Mouse (Mus musculus): ENCODE measurements around the gene Fdxr. TPM values are rescaled to one million over a fixed set of nuclear protein-coding genes. Genes with fewer than 3 reads are reported as not detected.

Fdxr gene
- polyA plus RNA-seq, 1 experiment from 2014 or later: 25.7 TPM

DNA sequence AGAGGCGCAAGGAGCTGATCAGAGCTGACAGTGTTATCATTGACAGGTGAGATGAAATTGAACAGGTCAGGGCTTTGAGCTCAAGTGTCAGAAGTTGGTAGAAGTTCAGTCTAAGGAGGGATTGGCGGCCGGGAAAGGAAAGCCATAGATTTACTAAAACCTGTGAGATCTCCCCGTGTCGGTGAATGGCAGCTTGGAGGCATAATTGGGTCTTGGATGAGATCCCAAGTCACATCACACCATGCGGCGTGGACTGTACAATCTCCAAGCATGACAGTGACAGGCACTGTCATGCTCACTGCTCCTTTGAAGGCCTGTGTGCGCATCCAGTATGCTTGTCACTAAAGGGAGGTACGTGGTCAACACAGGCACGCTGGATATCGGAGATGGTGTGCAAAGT lies 13.9 kb downstream of the Fdxr start:
- ATAC-seq (replicated peaks; ENCODE audit: low FRiP score): no peak
- WGBS: 74% methylated on average over 11 of the region's 11 CpGs

DNA sequence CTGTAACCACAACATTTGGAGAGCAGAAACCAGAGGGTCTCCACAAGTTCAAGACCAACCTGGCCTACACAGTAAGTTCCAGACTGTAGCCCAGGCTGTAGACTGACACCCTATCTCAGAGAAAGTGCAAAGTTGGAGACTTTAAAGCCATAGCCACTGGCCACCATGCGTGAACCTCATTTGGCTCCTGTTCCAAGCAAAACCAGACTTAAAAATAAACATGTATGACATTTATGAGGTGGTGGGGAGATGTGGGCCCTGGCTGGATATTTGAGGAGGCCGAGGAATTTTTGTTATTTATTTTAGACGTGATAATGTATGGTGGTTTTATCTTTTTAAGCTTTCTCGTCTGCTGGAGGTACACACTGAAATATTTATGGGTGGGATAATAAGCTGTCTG lies 17.7 kb downstream of the Fdxr start:
- Histone ChIP-seq H3K36me3 (ENCODE audit: control insufficient read depth, insufficient read depth, low read length) (no peaks in the 10 kb centered on the region), H3K9ac (ENCODE audit: low read depth, low read length) (no peak overlapping the region), H3K4me3 (ENCODE audit: low read depth, low read length) (no peak overlapping the region), H3K4me2 (no peak overlapping the region), H3K9me3 (ENCODE audit: control insufficient read depth, low read length) (no peaks in the 10 kb centered on the region), H3K27ac (ENCODE audit: low read depth, low read length) (no peak overlapping the region), H3K27me3 (replicated peaks; ENCODE audit: control insufficient read depth, insufficient read depth, low read length) (peaks cover 91% of the 10 kb centered on the region), H3K4me1 (replicated peaks; ENCODE audit: control insufficient read depth, insufficient read depth, low read length) (peaks cover 7% of the 10 kb centered on the region)
- 53% methylated on average over 4 of the region's 4 CpGs for WGBS
- DNase-seq (ENCODE audit: low spot score): no peak
- no peak for ATAC-seq (replicated peaks; ENCODE audit: low FRiP score)

More for the DNA sequence above, 13.9 kb downstream of the Fdxr start:
- H3K27me3 ChIP-seq (replicated peaks; ENCODE audit: control insufficient read depth, insufficient read depth, low read length): peaks cover 96% of the 10 kb centered on the region
- no peaks in the 10 kb centered on the region for H3K9me3 ChIP-seq (ENCODE audit: control insufficient read depth, low read length)
- no peak overlapping the region for H3K27ac ChIP-seq (ENCODE audit: low read depth, low read length)
- H3K4me3 ChIP-seq (ENCODE audit: low read depth, low read length): no peak overlapping the region
- H3K36me3 ChIP-seq (ENCODE audit: control insufficient read depth, insufficient read depth, low read length): no peaks in the 10 kb centered on the region
- peaks cover 6% of the 10 kb centered on the region for H3K4me1 ChIP-seq (replicated peaks; ENCODE audit: control insufficient read depth, insufficient read depth, low read length)
- no peak for DNase-seq (ENCODE audit: low spot score)
- H3K9ac ChIP-seq (ENCODE audit: low read depth, low read length): no peak overlapping the region
- no peak overlapping the region for H3K4me2 ChIP-seq

DNA sequence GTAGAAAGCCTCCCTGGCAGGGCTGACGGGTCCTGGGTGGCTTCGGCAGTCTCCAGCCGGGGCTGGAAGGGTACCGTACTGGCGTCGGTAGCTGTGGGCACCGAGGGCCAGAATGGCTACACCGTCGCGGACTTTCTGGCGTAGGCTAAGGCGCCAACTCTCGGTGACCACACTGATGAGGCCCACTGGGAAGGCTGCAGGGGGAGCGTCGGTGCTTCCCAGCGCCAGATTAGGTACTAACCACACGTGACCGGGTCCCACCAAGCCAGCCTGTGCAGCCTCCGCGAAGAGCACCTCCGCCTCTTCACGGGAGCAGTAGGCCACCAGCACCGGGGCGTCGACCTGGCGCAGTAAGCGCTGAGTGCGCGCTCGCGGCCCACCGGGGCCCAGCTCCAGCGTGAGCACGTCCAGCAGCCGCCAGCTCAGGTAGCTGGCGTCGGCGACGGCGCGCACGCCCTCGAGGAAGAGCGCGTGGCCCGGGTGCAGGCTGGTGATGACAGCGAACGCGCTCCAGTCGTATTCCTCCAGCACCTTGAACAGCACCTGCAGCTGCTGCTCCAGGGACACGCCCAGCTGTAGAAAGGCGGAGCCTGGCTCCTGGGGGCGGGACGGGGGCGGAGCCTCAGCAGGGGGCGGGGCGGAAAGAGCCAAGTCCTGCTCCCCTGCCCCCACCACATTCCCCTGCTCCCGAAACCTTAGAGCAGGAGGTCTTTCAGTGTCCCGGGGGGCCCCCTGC lies 18.9 kb downstream of the Fdxr start:
- 17% methylated on average over 59 of the region's 59 CpGs for WGBS
- Histone ChIP-seq H3K4me2 (peak overlapping the region; percentile 45; the same call in 1 of the 2 replicates), H3K4me1 (replicated peaks; ENCODE audit: control insufficient read depth, insufficient read depth, low read length) (peaks cover 7% of the 10 kb centered on the region), H3K4me3 (ENCODE audit: low read depth, low read length) (no peak overlapping the region; the same call in 1 of the 2 replicates), H3K9me3 (ENCODE audit: control insufficient read depth, low read length) (no peaks in the 10 kb centered on the region), H3K27ac (ENCODE audit: low read depth, low read length) (no peak overlapping the region), H3K36me3 (ENCODE audit: control insufficient read depth, insufficient read depth, low read length) (no peaks in the 10 kb centered on the region), H3K9ac (ENCODE audit: low read depth, low read length) (no peak overlapping the region), H3K27me3 (replicated peaks; ENCODE audit: control insufficient read depth, insufficient read depth, low read length) (peaks cover 94% of the 10 kb centered on the region)
- no peak; the same call in 1 of the 2 replicates for ATAC-seq (replicated peaks; ENCODE audit: low FRiP score)
- DNase-seq (ENCODE audit: low spot score): no peak

DNA sequence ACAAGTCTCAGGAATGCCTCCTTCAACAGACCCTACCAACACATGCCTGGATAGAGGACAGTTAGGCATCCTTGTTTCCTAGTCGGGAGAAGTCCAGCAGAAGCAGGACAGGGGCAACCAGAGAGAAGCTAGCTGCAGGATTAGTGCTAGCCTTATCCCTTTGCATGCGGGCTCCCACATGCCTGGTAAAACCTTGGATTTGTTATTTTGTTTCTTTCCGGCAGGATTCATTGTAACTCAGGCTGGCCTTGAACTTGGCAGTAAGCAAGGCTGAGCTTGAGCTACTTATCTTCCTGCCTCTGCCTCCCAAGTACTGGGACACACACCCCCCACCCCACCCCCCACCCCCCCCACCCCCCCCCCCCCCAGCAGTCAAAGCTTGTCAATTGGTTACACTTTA lies 25.6 kb downstream of the Fdxr start:
- Histone ChIP-seq H3K9me3 (ENCODE audit: control insufficient read depth, low read length) (no peaks in the 10 kb centered on the region), H3K4me3 (ENCODE audit: low read depth, low read length) (no peak overlapping the region), H3K36me3 (ENCODE audit: control insufficient read depth, insufficient read depth, low read length) (no peaks in the 10 kb centered on the region), H3K27me3 (replicated peaks; ENCODE audit: control insufficient read depth, insufficient read depth, low read length) (peaks cover 91% of the 10 kb centered on the region), H3K9ac (ENCODE audit: low read depth, low read length) (no peak overlapping the region), H3K4me1 (replicated peaks; ENCODE audit: control insufficient read depth, insufficient read depth, low read length) (peaks cover 12% of the 10 kb centered on the region), H3K4me2 (no peak overlapping the region), H3K27ac (ENCODE audit: low read depth, low read length) (no peak overlapping the region)
- no peak for ATAC-seq (replicated peaks; ENCODE audit: low FRiP score)
- DNase-seq (ENCODE audit: low spot score): no peak
- WGBS: 54% methylated on average over 3 of the region's 3 CpGs

DNA sequence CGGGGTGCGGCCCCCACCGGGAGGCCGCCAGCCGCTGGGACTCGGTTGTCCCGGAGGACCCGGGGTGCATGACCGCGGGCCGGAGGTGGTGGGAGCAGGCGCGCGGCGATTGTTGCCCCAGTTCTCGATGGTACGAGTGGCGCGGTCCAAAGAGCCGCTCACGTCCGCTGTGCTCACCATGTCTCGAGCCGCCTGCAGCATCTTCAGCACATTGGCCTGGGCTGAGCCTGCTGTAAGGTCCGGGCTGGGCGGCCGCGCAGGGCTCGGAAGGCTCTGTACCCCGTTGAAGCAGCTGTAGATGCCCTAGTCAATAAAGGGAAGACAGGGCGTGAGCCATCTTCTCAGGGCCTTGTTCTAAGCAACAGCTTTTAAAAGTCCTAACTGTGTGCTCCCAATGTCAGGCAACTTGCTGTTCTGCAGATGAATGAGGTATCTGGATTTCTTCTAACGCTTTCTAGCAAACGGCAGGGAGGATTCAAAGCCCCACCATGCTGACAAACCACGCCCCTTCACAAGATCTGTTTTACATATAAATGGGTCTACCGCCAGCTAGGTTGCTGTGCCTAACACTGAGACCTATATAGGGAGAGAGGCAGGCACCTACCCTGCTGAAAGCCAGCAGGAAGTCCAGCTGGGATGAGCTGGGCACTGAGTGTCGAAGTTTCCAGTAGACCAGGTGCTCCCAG lies 26.3 kb downstream of the Fdxr start:
- Histone ChIP-seq H3K4me3 (ENCODE audit: low read depth, low read length) (peak overlapping the region; percentile 46), H3K27ac (ENCODE audit: low read depth, low read length) (no peak overlapping the region), H3K4me2 (peak overlapping the region; percentile 67), H3K9ac (ENCODE audit: low read depth, low read length) (no peak overlapping the region), H3K4me1 (replicated peaks; ENCODE audit: control insufficient read depth, insufficient read depth, low read length) (peaks cover 12% of the 10 kb centered on the region), H3K9me3 (ENCODE audit: control insufficient read depth, low read length) (no peaks in the 10 kb centered on the region), H3K36me3 (ENCODE audit: control insufficient read depth, insufficient read depth, low read length) (no peaks in the 10 kb centered on the region), H3K27me3 (replicated peaks; ENCODE audit: control insufficient read depth, insufficient read depth, low read length) (peaks cover 88% of the 10 kb centered on the region)
- 4% methylated on average over 31 of the region's 36 CpGs for WGBS
- ATAC-seq (replicated peaks; ENCODE audit: low FRiP score) (no peak), DNase-seq (ENCODE audit: low spot score) (no peak)

DNA sequence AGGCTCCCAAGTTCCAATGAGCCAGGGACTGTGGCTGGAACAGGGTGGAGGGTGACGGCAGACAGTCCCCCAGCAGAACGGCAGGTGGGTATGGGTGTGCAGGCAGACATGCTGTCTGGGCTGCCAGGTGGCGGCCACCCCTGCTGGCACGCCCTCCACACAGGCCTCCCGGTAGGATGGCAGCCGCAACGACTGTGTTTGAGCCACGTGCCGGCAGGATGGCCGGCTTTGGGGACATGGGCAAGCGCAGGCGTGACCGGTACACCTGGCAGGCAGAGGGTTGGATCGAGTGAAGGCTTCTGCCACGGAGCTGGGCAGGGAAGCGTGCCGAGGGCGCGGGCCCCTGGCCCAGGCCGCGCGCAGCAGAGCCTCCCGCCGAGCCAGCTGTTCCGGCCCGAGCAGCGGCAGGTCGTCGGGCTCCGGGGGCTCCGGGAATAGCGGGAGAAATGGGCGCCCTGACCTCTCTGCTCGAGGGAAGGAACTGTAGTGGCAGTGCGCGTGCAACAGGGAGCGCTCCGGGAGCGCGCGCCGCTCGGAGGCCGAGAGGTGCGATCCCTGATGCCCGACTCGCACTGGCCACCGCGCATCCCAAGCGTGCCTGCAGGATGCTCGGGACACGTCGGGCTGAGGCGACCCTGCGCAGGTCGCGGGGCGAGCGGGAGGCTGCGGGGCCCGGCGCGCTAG lies 27.0 kb downstream of the Fdxr start:
- no peak overlapping the region for H3K9ac ChIP-seq (ENCODE audit: low read depth, low read length)
- no peak for DNase-seq (ENCODE audit: low spot score)
- peaks cover 13% of the 10 kb centered on the region for H3K4me1 ChIP-seq (replicated peaks; ENCODE audit: control insufficient read depth, insufficient read depth, low read length)
- no peaks in the 10 kb centered on the region for H3K36me3 ChIP-seq (ENCODE audit: control insufficient read depth, insufficient read depth, low read length)
- H3K4me2 ChIP-seq: peak overlapping the region; percentile 67
- no peaks in the 10 kb centered on the region for H3K9me3 ChIP-seq (ENCODE audit: control insufficient read depth, low read length)
- no peak for ATAC-seq (replicated peaks; ENCODE audit: low FRiP score)
- WGBS: 4% methylated on average over 63 of the region's 63 CpGs
- H3K4me3 ChIP-seq (ENCODE audit: low read depth, low read length): peak overlapping the region; percentile 46
- H3K27me3 ChIP-seq (replicated peaks; ENCODE audit: control insufficient read depth, insufficient read depth, low read length): peaks cover 81% of the 10 kb centered on the region
- no peak overlapping the region for H3K27ac ChIP-seq (ENCODE audit: low read depth, low read length)

DNA sequence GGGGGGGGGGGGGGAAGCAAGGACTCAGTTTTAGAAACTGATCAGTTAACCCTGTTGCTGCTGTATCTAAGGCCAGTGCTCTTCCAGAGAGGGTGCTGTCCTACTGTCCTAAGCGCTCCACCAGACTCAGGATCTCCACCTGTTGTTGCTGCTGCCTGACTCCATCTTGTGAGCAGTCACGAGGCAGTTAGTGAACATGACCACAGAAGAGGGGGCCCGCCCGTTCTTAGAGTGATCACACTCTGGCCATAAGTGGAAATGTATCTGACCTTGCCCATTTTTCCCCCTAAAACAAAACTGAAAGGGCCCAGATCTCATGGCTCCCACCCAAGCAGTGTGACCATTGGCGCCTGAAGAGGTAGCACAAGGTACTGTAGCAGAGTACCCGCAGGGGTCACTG lies 28.9 kb downstream of the Fdxr start:
- DNase-seq (ENCODE audit: low spot score): no peak
- H3K9me3 ChIP-seq (ENCODE audit: control insufficient read depth, low read length): no peaks in the 10 kb centered on the region
- ATAC-seq (replicated peaks; ENCODE audit: low FRiP score): no peak
- H3K4me1 ChIP-seq (replicated peaks; ENCODE audit: control insufficient read depth, insufficient read depth, low read length): peaks cover 21% of the 10 kb centered on the region
- 0 out of 2 replicates have a peak, but pooled peaks cover 2% of the 10 kb centered on the region for H3K36me3 ChIP-seq (ENCODE audit: control insufficient read depth, insufficient read depth, low read length)
- no peak overlapping the region for H3K4me2 ChIP-seq
- no peak overlapping the region for H3K4me3 ChIP-seq (ENCODE audit: low read depth, low read length)
- H3K27ac ChIP-seq (ENCODE audit: low read depth, low read length): no peak overlapping the region
- H3K27me3 ChIP-seq (replicated peaks; ENCODE audit: control insufficient read depth, insufficient read depth, low read length): peaks cover 66% of the 10 kb centered on the region
- H3K9ac ChIP-seq (ENCODE audit: low read depth, low read length): no peak overlapping the region
- WGBS: 57% methylated on average over 6 of the region's 6 CpGs

DNA sequence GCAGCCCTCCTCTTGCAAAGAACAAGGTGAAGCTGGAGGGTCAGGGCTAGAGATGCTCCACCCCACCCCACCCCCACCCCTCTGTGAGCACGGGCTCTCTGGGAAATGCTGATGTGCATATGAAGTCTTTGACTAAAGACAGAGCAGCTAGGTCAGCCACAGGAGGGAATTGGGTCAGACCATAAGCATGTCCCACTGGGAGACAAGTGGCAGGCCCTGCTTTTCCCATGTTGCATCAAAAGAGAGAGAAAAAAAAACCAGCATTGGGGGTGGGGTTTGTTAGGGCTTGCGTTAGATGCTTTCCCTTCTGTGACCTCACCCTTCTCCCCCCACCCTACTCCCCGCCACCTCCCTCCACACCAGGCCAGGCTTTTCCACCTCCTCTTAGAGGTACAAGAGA lies 29.6 kb downstream of the Fdxr start:
- H3K4me3 ChIP-seq (ENCODE audit: low read depth, low read length): no peak overlapping the region
- H3K27ac ChIP-seq (ENCODE audit: low read depth, low read length): no peak overlapping the region
- no peak overlapping the region for H3K4me2 ChIP-seq
- no peaks in the 10 kb centered on the region for H3K9me3 ChIP-seq (ENCODE audit: control insufficient read depth, low read length)
- peaks cover 21% of the 10 kb centered on the region for H3K4me1 ChIP-seq (replicated peaks; ENCODE audit: control insufficient read depth, insufficient read depth, low read length)
- DNase-seq (ENCODE audit: low spot score): no peak
- no peak for ATAC-seq (replicated peaks; ENCODE audit: low FRiP score)
- peaks cover 59% of the 10 kb centered on the region for H3K27me3 ChIP-seq (replicated peaks; ENCODE audit: control insufficient read depth, insufficient read depth, low read length)
- 9% methylated on average over 3 of the region's 3 CpGs for WGBS
- 0 out of 2 replicates have a peak, but pooled peaks cover 2% of the 10 kb centered on the region for H3K36me3 ChIP-seq (ENCODE audit: control insufficient read depth, insufficient read depth, low read length)
- H3K9ac ChIP-seq (ENCODE audit: low read depth, low read length): no peak overlapping the region

Measured in liver, embryonic 11.5 days (tissue).